1 mouse cellular context compared by ENCODE assay signal in the genomic region with DNA sequence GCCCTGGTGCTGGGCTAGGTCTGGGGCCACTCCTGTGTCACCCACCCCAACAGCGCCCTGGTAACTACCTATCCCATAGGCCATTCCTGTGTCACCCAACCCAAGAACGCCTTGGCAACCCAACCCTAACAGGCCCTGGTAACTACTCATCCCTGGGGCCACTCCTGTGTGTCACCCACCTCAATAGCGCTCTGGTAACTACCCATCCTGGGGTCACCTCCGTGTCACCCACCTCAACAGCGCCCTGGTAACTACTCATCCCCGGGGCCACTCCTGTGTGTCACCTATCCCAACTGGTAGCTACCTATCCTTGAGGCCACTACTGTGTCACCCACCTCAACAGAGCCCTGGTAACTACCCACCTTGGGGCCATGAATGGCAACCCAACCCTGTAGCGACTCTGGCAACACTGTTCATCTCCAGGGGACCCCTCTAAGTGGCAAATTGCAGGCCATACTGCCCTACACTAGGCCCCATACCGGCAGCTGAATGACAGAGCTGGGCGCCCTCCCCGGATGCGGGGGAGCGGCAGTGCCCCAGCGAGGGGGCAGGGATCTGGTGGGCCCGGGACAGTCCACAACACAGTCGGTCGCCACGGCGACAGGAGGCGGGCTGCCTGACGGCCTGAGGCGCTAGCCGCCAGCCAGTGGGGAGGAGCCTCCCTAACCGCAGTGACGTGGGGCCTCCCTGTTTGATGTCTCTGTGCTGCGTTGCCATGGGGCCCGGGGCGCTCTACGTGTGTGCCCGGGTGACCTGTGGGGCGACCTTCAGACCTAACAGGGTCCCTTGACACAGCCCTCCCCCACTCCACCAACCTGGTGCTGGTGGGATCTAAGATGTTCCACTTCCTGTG.
TF ChIP-seq lines count a peak whose summit lies in the region.

No protein-coding gene starts in this region.

TF ChIP-seq in C2C12, 6 proteins besides CTCF, POLR2A, EP300 and RAD21:
- no peak for TF ChIP-seq MYOG (IDR thresholded peaks at IDR 0.05; ENCODE audit: control insufficient read depth, extremely low read depth, insufficient read length)
- TF ChIP-seq MAX (IDR thresholded peaks at IDR 0.05) = no peak
- TF ChIP-seq FOSL1 (IDR thresholded peaks at IDR 0.05; ENCODE audit: insufficient read depth, low read length, poor library complexity, severe bottlenecking) = no peak
- TF ChIP-seq MYOD1 (IDR thresholded peaks at IDR 0.05; ENCODE audit: control insufficient read depth, insufficient read length, low read depth) = no peak
- no peak for TF ChIP-seq CEBPB (IDR thresholded peaks at IDR 0.05; ENCODE audit: low read depth)
- no peak for TF ChIP-seq USF1 (IDR thresholded peaks at IDR 0.05; ENCODE audit: low read depth)
